Mouse (Mus musculus): ENCODE data around the gene Slc35c2. TPM values are rescaled to one million over a fixed set of nuclear protein-coding genes. Genes with fewer than 3 reads are reported as not detected.

Gene Slc35c2
- polyA plus RNA-seq, 1 experiment from 2014 or later, result 56.3 TPM

- Histone ChIP-seq H3K9ac (no peak overlapping the region), H3K4me2 (replicated peaks) (no peak overlapping the region), H3K4me1 (no peaks in the 10 kb centered on the region), H3K4me3 (no peak overlapping the region), H3K27ac (no peak overlapping the region), H3K36me3 (peaks cover 97% of the 10 kb centered on the region), H3K27me3 (no peaks in the 10 kb centered on the region), H3K9me3 (no peaks in the 10 kb centered on the region)
- WGBS, result 66% methylated on average over 13 of the region's 13 CpGs
- no peak for ATAC-seq (ENCODE audit: low FRiP score, low read depth)
Measured at GRCm38 (mm10) chr2:165310818-165311425, 23.3 kb upstream of the Slc35c2 start.

GRCm38 (mm10) chr2:165307801-165308200 is 20.1 kb upstream of the Slc35c2 start:
- 91% methylated on average over 6 of the region's 6 CpGs for WGBS
- H3K4me3 ChIP-seq, result no peak overlapping the region
- H3K9me3 ChIP-seq, result no peaks in the 10 kb centered on the region
- H3K4me1 ChIP-seq, result no peaks in the 10 kb centered on the region
- no peak for ATAC-seq (ENCODE audit: low FRiP score, low read depth)
- H3K27me3 ChIP-seq, result no peaks in the 10 kb centered on the region
- no peak overlapping the region for H3K4me2 ChIP-seq (replicated peaks)
- H3K27ac ChIP-seq, result no peak overlapping the region
- peaks cover 98% of the 10 kb centered on the region for H3K36me3 ChIP-seq
- H3K9ac ChIP-seq, result no peak overlapping the region

GRCm38 (mm10) chr2:165305438-165305837 is 17.8 kb upstream of the Slc35c2 start:
- H3K9ac ChIP-seq, result no peak overlapping the region
- no peaks in the 10 kb centered on the region for H3K9me3 ChIP-seq
- H3K4me3 ChIP-seq, result no peak overlapping the region
- H3K27ac ChIP-seq, result no peak overlapping the region
- H3K27me3 ChIP-seq, result no peaks in the 10 kb centered on the region
- WGBS, result 94% methylated on average over 8 of the region's 8 CpGs
- no peak overlapping the region for H3K4me2 ChIP-seq (replicated peaks)
- no peaks in the 10 kb centered on the region for H3K4me1 ChIP-seq
- H3K36me3 ChIP-seq, result peaks cover 97% of the 10 kb centered on the region
- no peak for ATAC-seq (ENCODE audit: low FRiP score, low read depth)

GRCm38 (mm10) chr2:165304819-165305218 is 17.1 kb upstream of the Slc35c2 start:
- WGBS, result 91% methylated on average over 19 of the region's 19 CpGs
- no peak for ATAC-seq (ENCODE audit: low FRiP score, low read depth)
- H3K36me3 ChIP-seq, result peaks cover 97% of the 10 kb centered on the region

GRCm38 (mm10) chr2:165303354-165304012 is 15.8 kb upstream of the Slc35c2 start:
- Histone ChIP-seq H3K9ac (no peak overlapping the region; the same call in 1 of the 2 replicates), H3K27me3 (no peaks in the 10 kb centered on the region), H3K27ac (no peak overlapping the region), H3K36me3 (peaks cover 97% of the 10 kb centered on the region), H3K9me3 (no peaks in the 10 kb centered on the region), H3K4me3 (no peak overlapping the region), H3K4me1 (no peaks in the 10 kb centered on the region), H3K4me2 (replicated peaks) (no peak overlapping the region)
- ATAC-seq (ENCODE audit: low FRiP score, low read depth), result no peak
- WGBS, result 88% methylated on average over 6 of the region's 6 CpGs

More at GRCm38 (mm10) chr2:165304819-165305218, 17.1 kb upstream of the Slc35c2 start:
- Histone ChIP-seq H3K27ac (no peak overlapping the region), H3K27me3 (no peaks in the 10 kb centered on the region), H3K4me3 (no peak overlapping the region), H3K9me3 (no peaks in the 10 kb centered on the region), H3K4me2 (replicated peaks) (no peak overlapping the region), H3K9ac (no peak overlapping the region), H3K4me1 (no peaks in the 10 kb centered on the region)

- ATAC-seq (ENCODE audit: low FRiP score, low read depth), result no peak
- Histone ChIP-seq H3K27ac (no peak overlapping the region), H3K4me3 (no peak overlapping the region), H3K9ac (no peak overlapping the region), H3K27me3 (no peaks in the 10 kb centered on the region), H3K4me2 (replicated peaks) (no peak overlapping the region), H3K9me3 (no peaks in the 10 kb centered on the region), H3K4me1 (no peaks in the 10 kb centered on the region), H3K36me3 (peaks cover 98% of the 10 kb centered on the region)
- 79% methylated on average over 3 of the region's 3 CpGs for WGBS
Measured at GRCm38 (mm10) chr2:165301409-165301808, 13.7 kb upstream of the Slc35c2 start.

GRCm38 (mm10) chr2:165300885-165301284 is 13.2 kb upstream of the Slc35c2 start:
- H3K27ac ChIP-seq, result no peak overlapping the region
- H3K4me1 ChIP-seq, result no peaks in the 10 kb centered on the region
- no peak overlapping the region for H3K4me2 ChIP-seq (replicated peaks)
- no peaks in the 10 kb centered on the region for H3K27me3 ChIP-seq
- no peak overlapping the region for H3K4me3 ChIP-seq
- WGBS, result 87% methylated on average over 6 of the region's 6 CpGs
- H3K9me3 ChIP-seq, result no peaks in the 10 kb centered on the region
- no peak for ATAC-seq (ENCODE audit: low FRiP score, low read depth)
- H3K9ac ChIP-seq, result no peak overlapping the region
- peaks cover 99% of the 10 kb centered on the region for H3K36me3 ChIP-seq

- no peak overlapping the region for H3K4me3 ChIP-seq
- no peak for ATAC-seq (ENCODE audit: low FRiP score, low read depth)
- H3K4me2 ChIP-seq (replicated peaks), result no peak overlapping the region
- no peak overlapping the region for H3K27ac ChIP-seq
- no peaks in the 10 kb centered on the region for H3K27me3 ChIP-seq
- WGBS, result 81% methylated on average over 8 of the region's 8 CpGs
- no peak overlapping the region for H3K9ac ChIP-seq
- H3K9me3 ChIP-seq, result no peaks in the 10 kb centered on the region
- H3K36me3 ChIP-seq, result peaks cover 99% of the 10 kb centered on the region
- no peaks in the 10 kb centered on the region for H3K4me1 ChIP-seq
Measured at GRCm38 (mm10) chr2:165300424-165300823, 12.8 kb upstream of the Slc35c2 start.

GRCm38 (mm10) chr2:165297429-165297828 is 9.8 kb upstream of the Slc35c2 start:
- Histone ChIP-seq H3K9ac (no peak overlapping the region), H3K36me3 (peaks cover 96% of the 10 kb centered on the region), H3K9me3 (no peaks in the 10 kb centered on the region), H3K4me1 (no peaks in the 10 kb centered on the region), H3K4me3 (no peak overlapping the region), H3K27ac (no peak overlapping the region), H3K27me3 (no peaks in the 10 kb centered on the region), H3K4me2 (replicated peaks) (no peak overlapping the region)
- 92% methylated on average over 11 of the region's 11 CpGs for WGBS
- no peak for ATAC-seq (ENCODE audit: low FRiP score, low read depth)

- Histone ChIP-seq H3K36me3 (peaks cover 96% of the 10 kb centered on the region), H3K4me2 (replicated peaks) (no peak overlapping the region)
Measured at GRCm38 (mm10) chr2:165296571-165296970, 8.9 kb upstream of the Slc35c2 start.

GRCm38 (mm10) chr2:165288315-165289031 is 804 bp upstream of the Slc35c2 start:
- H3K36me3 ChIP-seq, result peaks cover 41% of the 10 kb centered on the region
- no peak for ATAC-seq (ENCODE audit: low FRiP score, low read depth)
- H3K4me3 ChIP-seq, result peak overlapping the region; percentile 68
- peak overlapping the region; percentile 77 for H3K9ac ChIP-seq
- H3K4me2 ChIP-seq (replicated peaks), result peak overlapping the region; percentile 89
- 64% methylated on average over 18 of the region's 18 CpGs for WGBS
- H3K4me1 ChIP-seq, result peaks cover 22% of the 10 kb centered on the region
- H3K9me3 ChIP-seq, result no peaks in the 10 kb centered on the region
- no peaks in the 10 kb centered on the region for H3K27me3 ChIP-seq
- H3K27ac ChIP-seq, result peak overlapping the region; percentile 66

More at GRCm38 (mm10) chr2:165296571-165296970, 8.9 kb upstream of the Slc35c2 start:
- H3K9me3 ChIP-seq, result no peaks in the 10 kb centered on the region
- WGBS, result 87% methylated on average over 18 of the region's 18 CpGs
- no peak overlapping the region for H3K4me3 ChIP-seq
- no peaks in the 10 kb centered on the region for H3K27me3 ChIP-seq
- H3K4me1 ChIP-seq, result no peaks in the 10 kb centered on the region
- H3K27ac ChIP-seq, result no peak overlapping the region
- no peak overlapping the region for H3K9ac ChIP-seq
- peak; percentile 40; the same call in 1 of the 2 replicates for ATAC-seq (ENCODE audit: low FRiP score, low read depth)
